ENCODE assay signal across 11 mouse cellular contexts in genomic region chr5:5414835-5415234, GRCm38 (mm10).
"Had no signal": no experiment of that assay in that cellular context is flagged by ENCODE, and none has a peak within 500 bp of the region (broad histone marks: within the 10 kb centered on the region; RNA-seq: fewer than 3 reads in every experiment).

No protein-coding gene starts in this region.

- H3K4me1 ChIP-seq: limb, embryonic 15.5 days; liver, embryonic 12.5 days; midbrain, embryonic 10.5 days; neural tube, embryonic 12.5 days had no signal

- H3K27ac ChIP-seq: limb, embryonic 15.5 days; liver, embryonic 12.5 days; midbrain, embryonic 10.5 days; neural tube, embryonic 12.5 days; stomach, postnatal 0 days had no signal

- H3K9me3 ChIP-seq: limb, embryonic 15.5 days; liver, embryonic 12.5 days; midbrain, embryonic 10.5 days; neural tube, embryonic 12.5 days had no signal

- H3K27me3 ChIP-seq: limb, embryonic 15.5 days; liver, embryonic 12.5 days; neural tube, embryonic 12.5 days had no signal

- H3K36me3 ChIP-seq: limb, embryonic 15.5 days; liver, embryonic 12.5 days; midbrain, embryonic 10.5 days; neural tube, embryonic 12.5 days had no signal

- H3K4me3 ChIP-seq: limb, embryonic 15.5 days; liver, embryonic 12.5 days; midbrain, embryonic 10.5 days; myocyte; neural tube, embryonic 12.5 days had no signal

- ATAC-seq: liver, embryonic 12.5 days had no signal

- H3K9ac ChIP-seq: limb, embryonic 15.5 days; liver, embryonic 12.5 days; neural tube, embryonic 12.5 days had no signal

- DNase-seq: kidney, adult 18-20 months; kidney, postnatal 14 days; lung, postnatal 36 days; midbrain, embryonic 14.5 days; thymus, postnatal 4 days had no signal

- H3K4me2 ChIP-seq: limb, embryonic 15.5 days; liver, embryonic 12.5 days; neural tube, embryonic 12.5 days had no signal
